Mouse (Mus musculus): ENCODE measurements around the gene Tnfrsf25. TPM values are rescaled to one million over a fixed set of nuclear protein-coding genes. Genes with fewer than 3 reads are reported as not detected.

Tnfrsf25 gene
- total and polyA plus RNA-seq, 3 experiments, result not detected

- Histone ChIP-seq H3K36me3 (replicated peaks) (peaks cover 28% of the 10 kb centered on the region), H3K27me3 (ENCODE audit: insufficient read depth, low read length) (peaks cover 52% of the 10 kb centered on the region), H3K4me1 (ENCODE audit: insufficient read depth, low read depth, low read length) (peaks cover 6% of the 10 kb centered on the region), H3K9me3 (replicated peaks) (peaks cover 14% of the 10 kb centered on the region), H3K4me3 (ENCODE audit: low read depth, low read length) (no peak overlapping the region)
- TF ChIP-seq TAL1 (conservative IDR thresholded peaks at IDR 0.05; ENCODE audit: low read depth, low read length), result no peak
- DNase-seq (ENCODE audit: low spot score) (no peak), ATAC-seq (ENCODE audit: extremely low read depth, insufficient number of reproducible peaks, low FRiP score, poor library complexity, severe bottlenecking) (no peak)
Measured at GRCm38 (mm10) chr4:152124361-152124961, 8.7 kb downstream of the Tnfrsf25 start.

- H3K4me1 ChIP-seq (ENCODE audit: insufficient read depth, low read depth, low read length), result peaks cover 9% of the 10 kb centered on the region
- peaks cover 28% of the 10 kb centered on the region for H3K36me3 ChIP-seq (replicated peaks)
- TF ChIP-seq POLR2AphosphoS5 (IDR thresholded peaks at IDR 0.05; ENCODE audit: insufficient replicate concordance, low read depth, low read length) (no peak), CTCF (IDR thresholded peaks at IDR 0.05; ENCODE audit: low read depth, low read length) (no peak), GATA1 (IDR thresholded peaks at IDR 0.05; ENCODE audit: borderline replicate concordance, low read length) (no peak), GATA2 (IDR thresholded peaks at IDR 0.05; ENCODE audit: borderline replicate concordance, low read depth, low read length) (no peak)
- DNase-seq (ENCODE audit: low spot score) (no peak), ATAC-seq (ENCODE audit: extremely low read depth, insufficient number of reproducible peaks, low FRiP score, poor library complexity, severe bottlenecking) (no peak)
- H3K27me3 ChIP-seq (ENCODE audit: insufficient read depth, low read length), result peaks cover 50% of the 10 kb centered on the region
- H3K9me3 ChIP-seq (replicated peaks), result peaks cover 14% of the 10 kb centered on the region
- no peak overlapping the region for H3K4me3 ChIP-seq (ENCODE audit: low read depth, low read length)
Measured at GRCm38 (mm10) chr4:152125161-152126025, 9.7 kb downstream of the Tnfrsf25 start.

GRCm38 (mm10) chr4:152126026-152126920, 10.5 kb downstream of the Tnfrsf25 start:
- Histone ChIP-seq H3K36me3 (replicated peaks) (peaks cover 32% of the 10 kb centered on the region), H3K27me3 (ENCODE audit: insufficient read depth, low read length) (peaks cover 47% of the 10 kb centered on the region), H3K4me1 (ENCODE audit: insufficient read depth, low read depth, low read length) (peaks cover 6% of the 10 kb centered on the region), H3K4me3 (ENCODE audit: low read depth, low read length) (no peak overlapping the region; the same call in 1 of the 2 replicates), H3K9me3 (replicated peaks) (peaks cover 23% of the 10 kb centered on the region)
- no peak for TF ChIP-seq GATA2 (IDR thresholded peaks at IDR 0.05; ENCODE audit: borderline replicate concordance, low read depth, low read length)
- no peak for TF ChIP-seq POLR2AphosphoS5 (IDR thresholded peaks at IDR 0.05; ENCODE audit: insufficient replicate concordance, low read depth, low read length)
- no peak for TF ChIP-seq CTCF (IDR thresholded peaks at IDR 0.05; ENCODE audit: low read depth, low read length)
- no peak for TF ChIP-seq GATA1 (IDR thresholded peaks at IDR 0.05; ENCODE audit: borderline replicate concordance, low read length)
- TF ChIP-seq TAL1 (conservative IDR thresholded peaks at IDR 0.05; ENCODE audit: low read depth, low read length), result no peak
- ATAC-seq (ENCODE audit: extremely low read depth, insufficient number of reproducible peaks, low FRiP score, poor library complexity, severe bottlenecking), result no peak
- DNase-seq (ENCODE audit: low spot score), result no peak

GRCm38 (mm10) chr4:152127884-152128283, 12.2 kb downstream of the Tnfrsf25 start:
- DNase-seq (ENCODE audit: low spot score) (no peak), ATAC-seq (ENCODE audit: extremely low read depth, insufficient number of reproducible peaks, low FRiP score, poor library complexity, severe bottlenecking) (no peak)
- H3K9me3 ChIP-seq (replicated peaks), result peaks cover 34% of the 10 kb centered on the region
- TF ChIP-seq TAL1 (conservative IDR thresholded peaks at IDR 0.05; ENCODE audit: low read depth, low read length) (no peak), GATA2 (IDR thresholded peaks at IDR 0.05; ENCODE audit: borderline replicate concordance, low read depth, low read length) (no peak), CTCF (IDR thresholded peaks at IDR 0.05; ENCODE audit: low read depth, low read length) (no peak), POLR2AphosphoS5 (IDR thresholded peaks at IDR 0.05; ENCODE audit: insufficient replicate concordance, low read depth, low read length) (no peak), GATA1 (IDR thresholded peaks at IDR 0.05; ENCODE audit: borderline replicate concordance, low read length) (no peak)
- H3K36me3 ChIP-seq (replicated peaks), result peaks cover 39% of the 10 kb centered on the region
- no peak overlapping the region for H3K4me3 ChIP-seq (ENCODE audit: low read depth, low read length)
- H3K27me3 ChIP-seq (ENCODE audit: insufficient read depth, low read length), result peaks cover 59% of the 10 kb centered on the region; the same call in 1 of the 2 replicates
- H3K4me1 ChIP-seq (ENCODE audit: insufficient read depth, low read depth, low read length), result peaks cover 10% of the 10 kb centered on the region

- ATAC-seq (ENCODE audit: extremely low read depth, insufficient number of reproducible peaks, low FRiP score, poor library complexity, severe bottlenecking) (no peak), DNase-seq (ENCODE audit: low spot score) (no peak)
- Histone ChIP-seq H3K4me3 (ENCODE audit: low read depth, low read length) (no peak overlapping the region), H3K4me1 (ENCODE audit: insufficient read depth, low read depth, low read length) (peaks cover 10% of the 10 kb centered on the region), H3K36me3 (replicated peaks) (peaks cover 39% of the 10 kb centered on the region), H3K27me3 (ENCODE audit: insufficient read depth, low read length) (peaks cover 51% of the 10 kb centered on the region; the same call in 1 of the 2 replicates), H3K9me3 (replicated peaks) (peaks cover 34% of the 10 kb centered on the region)
- TF ChIP-seq GATA2 (IDR thresholded peaks at IDR 0.05; ENCODE audit: borderline replicate concordance, low read depth, low read length) (no peak), POLR2AphosphoS5 (IDR thresholded peaks at IDR 0.05; ENCODE audit: insufficient replicate concordance, low read depth, low read length) (no peak), TAL1 (conservative IDR thresholded peaks at IDR 0.05; ENCODE audit: low read depth, low read length) (no peak)
Measured at GRCm38 (mm10) chr4:152128784-152129183, 13.1 kb downstream of the Tnfrsf25 start.
